Mouse (Mus musculus) adrenal gland, adult 8-10 months (tissue): Measurements from ENCODE around the gene Hnrnpab. TPM values are rescaled to one million over a fixed set of nuclear protein-coding genes. Genes with fewer than 3 reads are reported as not detected.
A peak's percentile ranks its signal among the peaks of the same experiment; 100 is the strongest.

Experiments used
- DNase-seq: peaks from one replicate; pipeline ENCODE4 v3.0.0; 2022
- total RNA-seq, 4 experiments: library from RNA; stranded (reverse); gene quantifications; 2 replicates each; pipeline ENCODE4 v1.2.4; 2022

Hnrnpab gene
- total RNA-seq, 4 experiments from 2014 or later, result 219 to 321 (median 266) TPM

GRCm38 (mm10) chr11:51602253-51602652, 4.4 kb downstream of the Hnrnpab start:
- no peak for DNase-seq

GRCm38 (mm10) chr11:51597553-51597952, 9.1 kb downstream of the Hnrnpab start:
- DNase-seq, result no peak

GRCm38 (mm10) chr11:51595459-51596083, 11.1 kb downstream of the Hnrnpab start:
- no peak for DNase-seq

GRCm38 (mm10) chr11:51594715-51595350, 11.8 kb downstream of the Hnrnpab start:
- DNase-seq, result no peak

GRCm38 (mm10) chr11:51593849-51594248, 12.8 kb downstream of the Hnrnpab start:
- no peak for DNase-seq

GRCm38 (mm10) chr11:51593368-51593767, 13.3 kb downstream of the Hnrnpab start:
- no peak for DNase-seq

GRCm38 (mm10) chr11:51591915-51592314, 14.7 kb downstream of the Hnrnpab start:
- no peak for DNase-seq

- DNase-seq, result no peak
Observed at GRCm38 (mm10) chr11:51591168-51591567, 15.5 kb downstream of the Hnrnpab start.

- DNase-seq, result no peak
Observed at GRCm38 (mm10) chr11:51590002-51590401, 16.6 kb downstream of the Hnrnpab start.

- no peak for DNase-seq
Observed at GRCm38 (mm10) chr11:51588833-51589232, 17.8 kb downstream of the Hnrnpab start.

- DNase-seq, result no peak
Observed at GRCm38 (mm10) chr11:51587059-51587458, 19.6 kb downstream of the Hnrnpab start.

GRCm38 (mm10) chr11:51586411-51586810, 20.2 kb downstream of the Hnrnpab start:
- no peak for DNase-seq

- DNase-seq, result no peak
Observed at GRCm38 (mm10) chr11:51585608-51586252, 20.9 kb downstream of the Hnrnpab start.

GRCm38 (mm10) chr11:51584431-51585248, 22.0 kb downstream of the Hnrnpab start, which contains the start of gene Phykpl:
TSS of gene Phykpl (plus strand) at chr11:51584757.
- peak; percentile 97 for DNase-seq

GRCm38 (mm10) chr11:51584057-51584430, 22.6 kb downstream of the Hnrnpab start:
- no peak for DNase-seq

- DNase-seq, result peak; percentile 88
Observed at GRCm38 (mm10) chr11:51582713-51583112, 23.9 kb downstream of the Hnrnpab start.

- no peak for DNase-seq
Observed at GRCm38 (mm10) chr11:51579024-51579423, 27.6 kb downstream of the Hnrnpab start.

GRCm38 (mm10) chr11:51577587-51577986, 29.1 kb downstream of the Hnrnpab start:
- DNase-seq, result no peak

- no peak for DNase-seq
Observed at GRCm38 (mm10) chr11:51576454-51576853, 30.2 kb downstream of the Hnrnpab start.

GRCm38 (mm10) chr11:51568801-51569200, 37.8 kb downstream of the Hnrnpab start:
- DNase-seq, result no peak

- DNase-seq, result no peak
Observed at GRCm38 (mm10) chr11:51565951-51566350, 40.7 kb downstream of the Hnrnpab start.

- no peak for DNase-seq
Observed at GRCm38 (mm10) chr11:51565062-51565461, 41.6 kb downstream of the Hnrnpab start.

GRCm38 (mm10) chr11:51563276-51563675, 43.4 kb downstream of the Hnrnpab start:
- peak; percentile 33 for DNase-seq
